Mouse (Mus musculus): Measurements from ENCODE around the gene Rgs7bp.

Rgs7bp gene

DNA sequence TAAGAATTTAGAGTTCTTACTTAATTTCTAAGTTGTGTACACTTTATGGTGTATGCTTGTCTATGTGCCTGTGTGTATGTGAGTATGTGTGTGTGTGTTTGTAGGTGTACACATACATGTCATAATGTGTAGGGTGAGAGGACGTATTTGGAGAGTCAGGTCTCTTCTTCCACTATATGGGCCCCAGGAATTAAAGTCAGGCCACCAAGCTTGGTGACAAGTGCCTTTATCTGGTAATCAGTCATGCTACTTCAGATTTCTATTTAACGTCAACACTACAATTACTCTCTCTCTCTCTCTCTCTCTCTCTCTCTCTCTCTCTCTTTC is 51.9 kb downstream of the Rgs7bp start:
- no peak for DNase-seq

DNA sequence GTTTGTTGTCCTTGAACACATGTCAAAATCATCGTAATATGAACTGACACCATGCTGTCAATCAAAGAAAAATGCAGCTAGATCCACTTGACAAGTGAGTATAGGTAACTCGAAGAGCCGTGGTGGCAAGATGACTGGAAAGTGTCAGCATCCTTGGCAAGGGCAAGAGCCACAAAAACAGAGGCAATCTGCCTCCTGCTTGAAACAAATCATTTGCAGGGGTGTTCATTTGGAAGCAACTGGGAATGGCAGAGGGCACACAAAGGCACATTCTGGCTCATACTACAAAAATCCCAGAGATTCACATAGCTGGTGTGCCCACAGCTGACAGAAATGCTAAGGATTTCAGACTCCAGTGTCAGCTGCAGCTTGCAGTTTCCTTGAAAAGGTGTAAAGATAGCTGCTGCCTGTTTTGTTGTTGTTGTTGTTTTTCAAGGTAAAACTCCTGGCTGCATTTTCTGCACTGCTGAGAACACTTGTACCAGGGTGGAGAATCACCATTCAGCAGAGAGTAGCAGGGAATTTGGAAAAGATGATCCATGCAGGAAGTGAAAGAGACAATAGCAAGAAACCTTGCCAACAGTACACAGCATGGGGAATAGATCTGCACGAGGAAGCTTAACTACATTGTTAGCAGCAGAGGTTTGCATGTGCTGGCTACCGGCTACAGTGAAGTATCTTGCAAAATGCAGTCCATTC is 52.4 kb downstream of the Rgs7bp start:
- DNase-seq: no peak

DNA sequence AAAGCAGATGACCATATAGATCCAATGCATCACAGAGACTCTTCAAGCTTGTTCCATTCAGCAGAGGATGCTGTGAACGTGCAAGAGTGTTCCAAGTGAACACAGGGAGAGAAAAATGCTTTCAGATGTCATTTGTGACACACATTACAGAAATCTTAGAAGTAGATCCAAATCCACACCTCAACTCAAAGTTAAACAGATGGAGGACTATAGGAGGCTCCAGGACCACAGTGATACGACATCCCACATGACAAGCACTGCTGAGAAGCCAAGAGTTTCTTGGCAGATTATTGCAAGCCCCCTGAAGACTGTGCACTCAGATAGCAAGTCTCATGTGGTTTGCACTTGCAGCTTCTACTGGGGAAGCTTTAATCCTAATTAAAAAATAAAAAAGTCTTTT is 53.0 kb downstream of the Rgs7bp start:
- no peak for DNase-seq

DNA sequence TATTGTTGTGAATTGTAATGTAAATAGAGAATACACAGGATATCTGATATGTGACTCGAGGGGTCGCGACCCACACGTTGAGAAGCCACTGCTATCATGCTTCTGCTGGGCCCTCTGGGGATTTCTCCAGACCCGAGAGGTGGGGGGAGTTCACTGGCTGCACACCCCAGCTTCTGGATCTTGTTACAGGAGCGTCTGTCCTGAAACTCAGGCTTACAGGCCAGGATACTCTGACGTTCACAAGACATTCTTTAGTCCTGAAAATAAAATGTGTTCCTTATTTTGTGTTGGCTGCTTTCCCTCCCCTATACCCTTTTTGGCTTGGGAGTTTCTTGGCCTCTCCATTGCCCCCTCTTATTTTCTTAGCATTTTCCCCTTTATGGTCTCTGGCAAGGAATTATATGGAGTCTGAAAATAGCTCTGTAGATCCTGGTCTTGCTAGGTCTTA is 65.9 kb downstream of the Rgs7bp start:
- DNase-seq: no peak

DNA sequence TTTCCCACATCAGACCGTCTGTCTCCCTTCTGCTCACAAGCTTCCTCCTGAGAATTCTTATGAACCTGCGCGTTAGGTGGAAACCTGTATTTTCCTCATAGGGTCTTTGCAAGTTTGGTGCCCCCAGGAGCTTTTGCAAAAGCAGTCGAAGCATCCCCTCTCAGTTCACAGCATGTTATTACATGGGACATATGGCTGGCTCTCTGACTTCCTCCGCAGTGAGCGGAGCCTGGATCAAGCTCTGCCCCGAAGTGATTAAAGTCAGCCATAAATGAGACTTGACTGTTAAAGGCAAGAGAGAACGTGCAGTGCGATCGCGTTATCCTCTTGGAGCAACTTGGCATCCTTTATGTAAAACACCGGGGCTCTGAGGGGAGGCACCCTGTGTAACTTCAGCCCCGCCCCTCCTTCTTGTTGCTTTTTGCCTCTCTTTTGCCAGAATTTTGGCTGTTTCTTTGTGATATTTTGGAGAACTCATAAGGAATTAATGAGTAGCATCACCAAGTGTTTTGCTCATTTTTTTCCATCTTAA is 66.7 kb downstream of the Rgs7bp start:
- no peak for DNase-seq

DNA sequence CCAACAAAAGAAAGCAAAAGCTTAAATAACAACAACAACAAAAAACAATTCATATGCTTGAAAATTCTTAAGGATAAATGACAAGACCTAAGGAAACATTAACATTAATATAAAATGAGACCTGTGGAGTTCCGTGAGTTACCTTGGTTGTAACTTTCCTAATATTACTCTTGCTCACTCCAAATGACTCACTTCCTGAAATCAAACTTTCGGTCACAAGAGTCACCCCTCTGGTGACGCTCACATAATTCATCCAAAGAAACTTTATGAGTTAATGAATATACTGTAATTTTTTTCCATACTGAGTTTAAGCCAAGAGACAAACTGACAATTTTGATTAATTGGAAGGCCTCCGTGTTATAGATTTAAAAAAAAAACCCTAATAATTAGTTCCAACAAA is 69.0 kb downstream of the Rgs7bp start:
- DNase-seq: no peak

DNA sequence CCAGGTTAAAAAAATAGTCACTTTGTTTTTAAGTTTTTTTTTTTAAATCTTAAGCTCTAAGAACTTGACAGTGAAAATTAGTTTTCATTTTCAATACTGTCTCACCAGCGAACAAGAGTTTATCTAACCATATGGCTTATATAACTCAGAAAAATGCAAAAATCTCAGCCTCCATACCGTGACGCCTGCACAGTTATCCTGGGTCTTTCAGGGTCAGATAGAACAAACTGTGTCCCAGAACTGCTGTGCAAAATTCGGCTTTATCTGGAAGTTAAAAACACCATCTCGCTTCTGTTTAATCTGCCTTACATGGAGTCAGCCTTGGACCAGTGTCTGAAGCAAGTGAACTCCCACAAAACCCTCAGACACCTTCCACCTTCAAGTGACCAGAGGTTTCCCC is 70.7 kb downstream of the Rgs7bp start:
- DNase-seq: no peak

DNA sequence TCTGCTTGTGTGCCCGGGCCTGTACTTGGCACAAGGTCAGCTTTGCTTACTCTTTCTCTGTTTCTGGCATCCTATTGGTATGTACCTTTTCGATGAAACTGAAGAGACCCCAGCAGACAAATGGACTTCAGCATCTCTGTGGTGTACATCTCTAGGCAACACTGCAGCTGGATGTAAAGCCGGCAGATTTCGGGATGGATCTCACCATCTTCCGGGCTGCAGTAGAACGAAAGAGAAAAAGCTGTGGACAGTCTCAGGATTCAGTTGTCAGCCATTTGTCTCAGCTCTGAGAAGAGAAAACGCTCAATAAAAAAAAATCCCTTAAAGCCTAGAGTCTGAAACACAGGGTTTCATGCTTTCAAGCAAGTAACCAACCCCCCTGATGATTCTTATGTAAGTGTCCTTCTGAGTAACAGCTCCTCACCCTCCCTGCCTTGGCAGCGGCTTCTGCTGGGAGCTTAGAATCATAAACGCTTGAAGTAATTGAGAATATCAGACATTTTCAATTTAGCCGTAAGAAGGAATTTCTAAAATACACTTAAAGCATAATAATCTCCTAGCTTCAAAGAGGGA is 71.9 kb downstream of the Rgs7bp start:
- DNase-seq: no peak

DNA sequence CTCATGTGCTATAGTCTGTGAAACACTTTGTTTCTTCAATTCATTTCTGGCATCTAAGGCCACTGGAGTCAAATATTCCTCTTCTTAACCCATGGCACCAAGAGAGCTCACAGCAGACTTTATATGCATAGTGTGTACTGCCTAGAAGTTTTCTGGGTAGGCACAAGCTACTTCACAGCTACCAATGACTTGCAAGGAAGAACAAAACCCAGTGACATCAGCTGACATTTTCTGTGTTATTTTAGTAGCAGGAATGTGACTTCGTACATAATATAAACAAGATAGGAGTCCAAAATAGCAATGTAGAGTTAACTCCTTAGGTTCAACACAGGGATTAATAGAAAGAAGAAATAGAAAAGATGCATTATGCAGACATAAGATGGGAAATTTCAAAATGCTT is 76.6 kb downstream of the Rgs7bp start:
- no peak for DNase-seq

DNA sequence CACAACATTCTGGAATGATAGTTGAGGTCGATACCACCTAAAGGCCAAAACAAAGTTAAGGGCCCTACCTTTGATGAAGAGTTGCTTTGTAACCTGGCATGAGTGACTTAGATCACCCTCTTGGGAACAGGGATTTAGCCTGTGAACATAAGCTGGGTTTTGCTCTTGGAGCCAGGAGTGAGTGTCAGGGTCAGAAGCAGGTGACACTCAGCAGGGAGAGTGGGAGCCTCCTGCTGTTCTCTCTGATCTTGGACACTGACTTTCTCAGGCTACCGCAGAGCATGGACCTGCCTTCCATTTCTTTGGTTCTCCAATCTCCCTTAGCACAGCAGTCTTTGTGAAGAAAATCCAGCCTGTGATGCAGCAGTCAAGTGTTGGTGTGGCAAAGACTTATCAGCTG is 87.2 kb downstream of the Rgs7bp start:
- no peak for DNase-seq

DNA sequence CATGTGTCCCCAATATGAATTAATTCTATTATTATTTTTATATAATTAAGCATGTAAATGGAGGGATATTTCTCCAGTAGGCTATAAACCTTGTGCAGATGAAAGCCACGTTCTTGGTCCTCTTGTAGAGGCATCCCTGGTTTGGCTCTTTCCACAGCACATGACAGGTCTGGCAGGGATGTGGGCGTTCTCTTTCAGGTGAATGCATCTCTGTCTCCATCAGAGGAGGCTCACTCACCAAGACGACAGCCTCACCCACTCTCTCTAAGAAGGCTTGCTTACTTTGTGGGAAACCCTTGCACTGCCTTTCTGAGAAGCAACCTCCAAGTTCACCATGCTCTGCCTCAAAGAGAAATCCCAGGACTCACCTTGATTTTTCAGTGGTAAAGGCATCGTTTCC is 91.0 kb downstream of the Rgs7bp start:
- DNase-seq: no peak

DNA sequence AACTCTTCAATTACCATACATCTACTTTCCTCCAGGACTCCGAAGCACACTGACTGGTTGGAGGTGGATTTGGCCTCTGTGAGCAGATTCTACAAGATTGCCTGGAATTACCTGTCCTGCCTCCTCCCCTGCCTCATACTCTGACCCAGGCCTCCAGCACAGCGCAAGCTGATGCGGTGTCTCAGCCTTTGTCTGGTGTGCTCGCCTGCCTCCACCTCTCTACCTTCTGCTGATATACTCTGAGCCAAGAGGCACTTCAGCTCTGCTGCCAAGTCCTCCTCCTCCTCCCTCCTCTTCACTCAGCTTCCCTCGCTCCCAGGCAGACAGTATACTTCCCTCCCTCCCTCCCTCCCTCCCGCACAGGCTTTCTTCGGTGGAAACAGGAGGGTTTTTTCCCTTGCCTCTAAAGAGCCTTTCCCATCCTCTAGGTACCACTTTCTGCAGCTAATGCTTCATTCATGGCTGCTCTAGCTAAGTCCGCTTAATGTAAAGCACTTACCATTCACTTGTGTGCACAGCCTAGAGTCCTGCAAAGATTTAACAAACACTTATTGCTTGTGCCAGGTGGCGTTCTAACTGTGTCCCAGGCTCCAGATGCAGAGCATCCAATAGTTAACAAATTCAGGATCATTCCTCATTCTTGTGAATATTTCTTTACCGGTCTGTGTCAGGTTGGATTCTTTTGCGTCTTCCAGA is 91.9 kb downstream of the Rgs7bp start:
- no peak for DNase-seq

DNA sequence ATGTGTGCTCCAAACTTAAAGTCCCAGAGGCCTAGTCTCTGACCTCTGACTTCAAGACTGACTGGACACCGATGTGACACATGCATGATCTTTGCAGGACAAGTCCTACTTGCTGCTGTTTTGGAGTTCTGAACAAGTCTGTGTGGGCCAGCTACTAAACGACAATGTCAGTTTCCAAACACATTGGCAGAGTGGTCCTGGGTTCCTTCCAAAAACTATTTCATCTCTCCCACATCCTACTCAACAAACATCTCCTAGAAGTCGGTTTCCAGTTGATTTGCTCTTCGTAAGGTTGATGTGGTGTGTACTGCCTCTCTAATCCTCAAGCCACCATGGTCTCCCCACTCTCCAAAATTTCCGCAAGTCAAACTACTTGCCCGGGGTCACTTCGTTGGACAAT is 92.6 kb downstream of the Rgs7bp start:
- no peak for DNase-seq

DNA sequence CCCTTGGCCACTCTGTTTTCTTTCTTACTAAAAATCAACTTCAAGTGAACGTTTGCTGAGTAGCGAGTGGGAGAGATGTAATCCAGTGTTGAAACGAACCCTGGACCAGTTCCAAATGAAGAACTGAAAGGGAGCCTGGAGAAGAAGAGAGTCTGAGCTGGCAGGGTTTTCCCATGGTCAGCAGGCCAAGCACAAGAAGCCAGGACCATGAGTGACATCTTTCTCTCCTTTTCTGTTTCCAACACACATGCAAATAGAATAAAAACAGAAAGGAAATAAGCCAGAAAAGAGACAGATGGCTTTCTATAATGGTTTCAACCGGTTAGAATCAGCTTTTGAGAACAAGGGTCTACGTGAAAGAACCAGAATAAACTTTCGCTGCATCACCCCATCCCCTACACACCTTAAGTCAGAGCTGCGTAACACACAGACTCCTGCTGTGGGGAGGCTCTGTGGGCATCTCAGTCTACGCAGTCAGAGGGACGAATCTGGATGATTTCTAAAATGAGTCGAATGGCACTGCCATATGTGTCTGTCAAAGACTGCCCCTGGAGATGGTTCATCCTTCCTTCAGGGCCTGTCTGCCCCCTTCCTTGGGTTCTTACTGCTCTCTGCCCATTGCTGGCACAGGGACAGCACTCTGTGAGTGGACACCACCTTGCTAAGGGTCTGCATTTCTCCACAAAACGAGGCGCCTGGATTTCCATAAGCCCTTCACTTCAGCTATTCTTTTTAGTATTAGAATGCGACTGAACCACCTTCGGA is 93.6 kb downstream of the Rgs7bp start:
- no peak for DNase-seq

DNA sequence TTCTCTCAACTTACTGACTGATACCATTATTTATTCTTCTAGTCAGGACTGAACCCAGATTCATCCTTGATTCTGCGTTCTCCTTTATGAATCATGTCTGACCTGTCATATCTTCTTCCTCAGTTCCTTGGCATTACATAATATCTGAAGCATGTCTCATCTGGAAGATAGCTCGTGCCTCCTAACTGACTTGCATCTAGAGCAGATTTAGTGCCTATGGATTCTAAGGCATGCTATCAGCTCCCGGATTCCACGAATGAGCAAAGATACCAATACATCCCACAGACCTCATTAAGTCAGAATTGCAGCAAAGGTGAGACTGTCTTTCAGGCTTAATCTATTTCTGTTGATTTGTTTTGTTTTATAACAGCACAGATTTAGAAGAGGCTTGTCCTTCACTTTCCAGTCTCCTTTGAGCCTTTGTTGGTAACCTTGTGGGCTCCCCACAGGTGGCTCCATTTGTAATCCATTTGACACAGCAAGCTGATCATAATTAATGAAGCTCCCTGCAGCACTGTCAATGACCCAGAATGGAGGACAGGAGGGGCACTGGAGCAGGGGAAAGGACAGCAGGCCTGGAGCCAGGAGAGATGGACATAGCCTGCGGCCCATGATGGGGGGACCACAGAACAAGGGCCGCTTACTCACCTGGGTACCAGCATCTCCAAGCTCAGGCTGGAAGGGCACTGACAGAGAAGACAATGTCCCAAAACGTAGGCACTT is 94.4 kb downstream of the Rgs7bp start:
- no peak for DNase-seq

DNA sequence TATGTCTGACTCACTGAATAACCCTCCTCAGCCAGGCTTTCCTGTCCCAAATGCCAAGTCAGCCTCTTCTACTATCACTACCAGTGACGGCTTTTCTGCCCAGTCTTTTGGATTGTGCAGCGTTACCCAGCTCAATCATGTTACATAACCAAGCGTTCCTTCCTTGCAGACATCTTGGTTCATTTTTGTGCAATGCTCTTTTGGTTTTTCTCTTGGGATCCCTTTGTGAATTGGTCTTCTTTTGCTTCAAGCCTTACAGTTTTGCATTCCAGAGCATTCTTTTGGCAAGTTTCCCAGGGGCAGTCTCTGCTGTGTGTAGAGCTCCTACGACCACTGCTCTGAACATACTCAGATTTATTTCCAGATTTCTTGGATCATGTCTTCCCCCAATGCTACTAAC is 95.0 kb downstream of the Rgs7bp start:
- no peak for DNase-seq

DNA sequence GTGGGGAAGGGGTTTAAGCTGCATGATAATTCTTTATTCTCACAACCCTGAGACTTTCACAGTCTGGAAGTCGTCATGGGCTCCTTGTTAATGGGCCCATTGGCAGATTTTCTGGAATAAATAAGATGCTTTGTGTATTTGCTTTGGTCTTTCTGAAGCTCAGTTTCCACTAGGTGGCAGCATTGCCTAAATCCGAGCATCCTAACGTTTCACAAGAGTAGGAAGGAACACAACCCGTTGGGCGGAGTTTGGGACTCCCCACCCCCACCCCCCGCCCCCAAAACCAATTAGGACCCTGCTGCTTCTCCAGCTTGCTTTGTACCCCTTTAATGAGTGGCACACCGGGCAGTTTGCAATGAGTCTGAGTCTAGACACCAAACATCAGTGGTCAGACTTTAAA is 106.8 kb downstream of the Rgs7bp start:
- DNase-seq: peak; percentile 83 to 87

DNA sequence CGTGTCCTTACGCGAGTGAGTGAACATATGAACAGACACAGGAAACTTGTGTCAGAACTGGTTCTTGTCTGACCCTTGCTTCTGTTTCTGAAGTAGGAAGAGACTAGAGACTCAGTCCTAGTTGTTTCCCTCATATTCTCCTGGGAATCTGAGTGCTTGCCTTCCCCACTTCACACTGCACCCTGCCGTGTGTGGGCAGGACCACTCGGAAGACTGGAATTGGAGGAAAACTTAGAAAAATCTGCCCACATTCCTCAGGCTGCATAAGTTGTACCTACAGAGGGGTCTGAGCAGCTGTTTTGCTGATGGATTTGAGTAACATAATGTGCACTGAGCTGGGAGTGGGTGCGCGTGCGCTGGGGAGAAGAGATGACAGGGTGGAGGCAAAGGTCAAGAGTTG is 114.2 kb downstream of the Rgs7bp start:
- DNase-seq: no peak

DNA sequence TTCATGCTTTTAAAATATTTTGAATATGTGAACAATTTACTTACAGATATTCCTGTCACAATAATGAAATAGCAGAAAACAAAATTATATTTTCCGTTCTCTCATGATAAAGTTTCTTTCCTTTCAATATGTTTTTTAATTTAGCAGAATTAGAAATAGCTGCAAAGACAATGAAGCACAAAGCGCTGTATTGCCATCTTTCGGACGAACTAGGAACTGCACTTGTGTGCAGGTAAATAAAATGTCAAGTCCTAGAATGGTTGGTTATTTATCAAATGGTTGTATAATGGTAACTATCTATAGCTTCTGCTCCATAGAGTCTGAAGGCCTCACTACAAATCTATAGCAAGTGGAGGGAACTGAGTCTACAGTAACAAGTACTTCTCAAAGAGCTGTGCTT is 114.9 kb downstream of the Rgs7bp start:
- peak; percentile 81 to 83 for DNase-seq

DNA sequence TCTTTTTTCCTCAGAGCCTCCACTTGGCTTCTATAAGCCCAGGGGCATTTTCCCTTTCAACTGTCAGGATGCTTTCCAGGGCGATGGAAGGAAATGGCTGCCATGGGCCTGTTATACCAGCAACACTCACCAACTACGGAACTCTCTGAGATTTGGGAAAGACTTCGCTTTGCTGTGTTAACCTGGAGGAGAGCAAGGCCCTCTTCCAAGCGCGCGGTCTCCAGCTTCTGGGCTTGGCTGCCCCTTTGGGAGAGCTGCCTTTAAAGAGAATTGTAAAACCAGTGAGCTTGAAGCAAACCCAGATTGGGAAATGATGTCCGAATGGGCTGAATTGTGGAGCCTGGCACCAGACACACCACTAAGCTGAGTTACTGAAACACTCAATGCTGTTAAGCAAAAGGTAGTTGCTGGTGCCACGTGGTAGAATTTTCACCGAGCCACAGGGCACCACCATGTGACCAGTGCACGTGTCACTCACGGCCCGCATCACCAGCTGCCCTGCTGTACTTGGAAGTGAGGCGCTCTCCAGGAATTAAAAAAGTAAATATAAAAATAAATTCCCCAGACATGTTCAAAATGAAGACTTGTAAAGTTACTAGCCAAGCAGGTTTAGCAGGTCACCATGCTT is 115.7 kb downstream of the Rgs7bp start:
- DNase-seq: peak in 1 of 2 experiments; percentile 29

DNA sequence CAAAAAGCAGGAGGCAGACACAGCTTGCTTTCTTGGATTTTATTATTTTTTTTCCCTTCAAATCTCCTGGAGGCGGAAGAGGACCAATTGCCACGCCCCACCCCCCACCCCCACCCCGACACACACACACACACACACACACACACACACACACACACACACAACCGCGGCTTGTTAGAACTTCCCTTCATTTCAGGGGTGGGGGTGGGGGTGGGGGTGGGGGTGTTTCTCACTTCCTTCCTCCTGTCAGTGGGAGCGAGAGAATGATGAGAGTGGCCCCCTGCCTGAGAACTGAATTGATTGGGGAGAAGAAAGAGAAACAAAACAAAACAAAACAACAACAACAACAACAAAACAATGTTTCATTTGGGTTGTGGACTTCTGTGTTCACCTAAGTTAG is 117.0 kb downstream of the Rgs7bp start:
- DNase-seq: peak in 1 of 2 experiments; percentile 15

DNA sequence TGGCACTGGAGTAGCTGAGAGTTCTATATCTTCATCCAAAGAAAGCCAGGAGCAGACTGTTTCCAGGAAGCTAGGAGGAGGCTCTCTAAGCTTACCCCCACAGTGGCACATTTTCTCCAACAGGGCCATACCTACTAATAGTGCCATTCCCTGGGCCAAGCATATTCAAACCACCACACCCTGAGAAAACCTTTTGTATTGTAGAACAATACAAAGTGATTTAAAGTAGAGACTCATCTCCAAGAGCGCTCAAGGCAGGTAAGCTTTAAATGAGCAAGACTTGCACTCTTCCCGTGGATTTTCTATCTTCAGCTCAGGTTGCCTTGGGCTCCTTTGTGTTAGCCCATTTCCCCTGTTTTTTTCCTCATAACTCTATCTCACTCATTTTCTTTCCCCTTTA is 118.1 kb downstream of the Rgs7bp start:
- DNase-seq: no peak

Data from kidney, postnatal 4 days (tissue).